Mouse (Mus musculus) heart, postnatal 0 days (tissue): Measurements from ENCODE around the gene Eif3j1. TPM values are rescaled to one million over a fixed set of nuclear protein-coding genes. Genes with fewer than 3 reads are reported as not detected.

Source experiments
- ATAC-seq: fragments of 200-750 bp; cut with Nextera tagmentation; 2 replicates; pipeline ENCODE4 v1.8.0; 2017; ENCODE audit warnings: low read depth, moderate number of reproducible peaks, moderate library complexity; ENCODE audit not compliant: insufficient read depth
- DNase-seq: peaks from one replicate; pipeline ENCODE4 v3.0.0-alpha.2; 2016; ENCODE audit warnings: low spot score
- H3K27ac ChIP-seq: fragments of 300-500 bp; sonication (generic); 2 replicates; pipeline ENCODE4 v1.5.1; 2014; ENCODE audit warnings: low read depth, mild to moderate bottlenecking
- H3K27me3 ChIP-seq: fragments of 300-500 bp; sonication (generic); 2 replicates; pipeline ENCODE4 v1.6.1; 2014; ENCODE audit warnings: low read length, mixed read lengths; ENCODE audit not compliant: control insufficient read depth, insufficient read depth
- H3K36me3 ChIP-seq: fragments of 300-500 bp; sonication (generic); replicated peaks from 2 replicates; pipeline ENCODE4 v1.6.1; 2014; ENCODE audit warnings: low read length, mixed read lengths; ENCODE audit not compliant: control insufficient read depth, insufficient read depth
- H3K4me1 ChIP-seq: fragments of 300-500 bp; sonication (generic); 2 replicates; pipeline ENCODE4 v1.6.1; 2014; ENCODE audit warnings: antibody characterized with exemption; ENCODE audit not compliant: control insufficient read depth, insufficient read depth
- H3K4me2 ChIP-seq: fragments of 300-500 bp; sonication (generic); 2 replicates; pipeline ENCODE4 v1.6.1; 2014; ENCODE audit warnings: low read depth, mild to moderate bottlenecking, low read length, moderate library complexity
- H3K4me3 ChIP-seq: fragments of 300-500 bp; sonication (generic); 2 replicates; pipeline ENCODE4 v1.5.1; 2014; ENCODE audit warnings: low read depth, low read length
- H3K9ac ChIP-seq: fragments of 300-500 bp; sonication (generic); replicated peaks from 2 replicates; pipeline ENCODE4 v1.6.1; 2014; ENCODE audit warnings: low read depth, low read length, mixed read lengths
- H3K9me3 ChIP-seq: fragments of 300-500 bp; sonication (generic); replicated peaks from 2 replicates; pipeline ENCODE4 v1.6.1; 2016; ENCODE audit warnings: low read length; ENCODE audit not compliant: control insufficient read depth
- CTCF ChIP-seq: IDR thresholded peaks from 2 replicates; pipeline ENCODE4 v1.5.1; 2016; ENCODE audit warnings: antibody characterized with exemption, control low read depth, low read depth
- EP300 ChIP-seq: IDR thresholded peaks from 2 replicates; pipeline ENCODE4 v1.6.1; 2016; ENCODE audit warnings: antibody characterized with exemption, low read depth
- WGBS: fragments of 180-500 bp; shearing (Covaris S2); extraction: QIAGEN DNeasy Blood & Tissue Kit; methylation state at CpG from one replicate; pipeline ENCODE4 v1.1.7; 2014; 5-methylcytosine and 5-hydroxymethylcytosine counted together
- polyA plus RNA-seq: library from polyadenylated mRNA; unstranded; fragments of >200 nt; fragmentation: Nextera tagmentation; extraction: Ambion mirVana; gene quantifications from 2 replicates; pipeline ENCODE4 v1.2.1, GENCODE M21; 2015
- total RNA-seq: library from RNA; depleted of rRNA; stranded (reverse); fragments of >200 nt; gene quantifications from 2 replicates; pipeline ENCODE4 v1.2.3, GENCODE M21; 2014; ENCODE audit warnings: low replicate concordance

Eif3j1 gene
- total and polyA plus RNA-seq, 2 experiments from 2014 or later, result 11.2 to 17.7 TPM

- Histone ChIP-seq H3K4me3 (no peak overlapping the region), H3K4me2 (no peak overlapping the region), H3K27me3 (no peaks in the 10 kb centered on the region), H3K9ac (no peak overlapping the region), H3K4me1 (no peaks in the 10 kb centered on the region), H3K9me3 (no peaks in the 10 kb centered on the region), H3K36me3 (peaks cover 38% of the 10 kb centered on the region), H3K27ac (no peak overlapping the region)
- 71% methylated on average over 11 of the region's 11 CpGs for WGBS
- DNase-seq (no peak), ATAC-seq (no peak)
- TF ChIP-seq EP300 (no peak), CTCF (no peak)
Observed at GRCm38 (mm10) chr2:122059365-122060115, 31.2 kb downstream of the Eif3j1 start.

GRCm38 (mm10) chr2:122065200-122065969, 37.0 kb downstream of the Eif3j1 start:
- peaks cover 14% of the 10 kb centered on the region for H3K36me3 ChIP-seq

GRCm38 (mm10) chr2:122066241-122066640, 37.9 kb downstream of the Eif3j1 start:
- Histone ChIP-seq H3K4me3 (no peak overlapping the region), H3K9ac (no peak overlapping the region), H3K27me3 (no peaks in the 10 kb centered on the region), H3K36me3 (peaks cover 14% of the 10 kb centered on the region), H3K4me2 (no peak overlapping the region), H3K27ac (0 out of 2 replicates have a peak overlapping the region, but pooled peaks have one; percentile 9), H3K4me1 (no peaks in the 10 kb centered on the region), H3K9me3 (no peaks in the 10 kb centered on the region)
- DNase-seq (peak; percentile 20), ATAC-seq (peak; percentile 81)
- TF ChIP-seq CTCF, result no peak
- WGBS, result 34% methylated on average over 8 of the region's 8 CpGs

More at GRCm38 (mm10) chr2:122065200-122065969, 37.0 kb downstream of the Eif3j1 start:
- H3K27me3 ChIP-seq, result no peaks in the 10 kb centered on the region
- no peak overlapping the region for H3K9ac ChIP-seq
- H3K4me2 ChIP-seq, result no peak overlapping the region
- DNase-seq, result no peak
- 46% methylated on average over 14 of the region's 14 CpGs for WGBS
- TF ChIP-seq EP300, result no peak
- TF ChIP-seq CTCF, result peak; percentile 40; the same call in 1 of the 2 replicates
- no peak overlapping the region for H3K27ac ChIP-seq
- H3K4me3 ChIP-seq, result no peak overlapping the region
- no peaks in the 10 kb centered on the region for H3K4me1 ChIP-seq
- no peak for ATAC-seq
- no peaks in the 10 kb centered on the region for H3K9me3 ChIP-seq

GRCm38 (mm10) chr2:122069144-122069912, 41.0 kb downstream of the Eif3j1 start:
- DNase-seq, result peak; percentile 10
- 65% methylated on average over 6 of the region's 6 CpGs for WGBS
- ATAC-seq, result no peak
- Histone ChIP-seq H3K4me2 (no peak overlapping the region), H3K36me3 (peaks cover 27% of the 10 kb centered on the region), H3K4me1 (no peaks in the 10 kb centered on the region), H3K9me3 (no peaks in the 10 kb centered on the region), H3K4me3 (no peak overlapping the region), H3K27ac (no peak overlapping the region), H3K27me3 (no peaks in the 10 kb centered on the region), H3K9ac (no peak overlapping the region)
- peak; percentile 2; the same call in 1 of the 2 replicates for TF ChIP-seq CTCF
- no peak for TF ChIP-seq EP300

- ATAC-seq, result no peak
- H3K4me2 ChIP-seq, result no peak overlapping the region
- H3K27ac ChIP-seq, result no peak overlapping the region
- H3K9me3 ChIP-seq, result no peaks in the 10 kb centered on the region
- no peaks in the 10 kb centered on the region for H3K4me1 ChIP-seq
- WGBS, result 33% methylated on average over 5 of the region's 5 CpGs
- H3K9ac ChIP-seq, result no peak overlapping the region
- TF ChIP-seq CTCF, result peak; percentile 78
- no peak for TF ChIP-seq EP300
- H3K4me3 ChIP-seq, result no peak overlapping the region
- H3K27me3 ChIP-seq, result no peaks in the 10 kb centered on the region
- DNase-seq, result peak; percentile 30
- peaks cover 26% of the 10 kb centered on the region for H3K36me3 ChIP-seq
Observed at GRCm38 (mm10) chr2:122069922-122070321, 41.6 kb downstream of the Eif3j1 start.
